Mouse (Mus musculus): ENCODE measurements around the gene Zc3h13. TPM values are rescaled to one million over a fixed set of nuclear protein-coding genes. Genes with fewer than 3 reads are reported as not detected.
A peak's percentile ranks its signal among the peaks of the same experiment; 100 is the strongest.

The Zc3h13 gene
- polyA plus RNA-seq (2017; shearing (Covaris generic)): 10 to 100 TPM; 15.5 to 26.0 (median 17.1) TPM

DNA sequence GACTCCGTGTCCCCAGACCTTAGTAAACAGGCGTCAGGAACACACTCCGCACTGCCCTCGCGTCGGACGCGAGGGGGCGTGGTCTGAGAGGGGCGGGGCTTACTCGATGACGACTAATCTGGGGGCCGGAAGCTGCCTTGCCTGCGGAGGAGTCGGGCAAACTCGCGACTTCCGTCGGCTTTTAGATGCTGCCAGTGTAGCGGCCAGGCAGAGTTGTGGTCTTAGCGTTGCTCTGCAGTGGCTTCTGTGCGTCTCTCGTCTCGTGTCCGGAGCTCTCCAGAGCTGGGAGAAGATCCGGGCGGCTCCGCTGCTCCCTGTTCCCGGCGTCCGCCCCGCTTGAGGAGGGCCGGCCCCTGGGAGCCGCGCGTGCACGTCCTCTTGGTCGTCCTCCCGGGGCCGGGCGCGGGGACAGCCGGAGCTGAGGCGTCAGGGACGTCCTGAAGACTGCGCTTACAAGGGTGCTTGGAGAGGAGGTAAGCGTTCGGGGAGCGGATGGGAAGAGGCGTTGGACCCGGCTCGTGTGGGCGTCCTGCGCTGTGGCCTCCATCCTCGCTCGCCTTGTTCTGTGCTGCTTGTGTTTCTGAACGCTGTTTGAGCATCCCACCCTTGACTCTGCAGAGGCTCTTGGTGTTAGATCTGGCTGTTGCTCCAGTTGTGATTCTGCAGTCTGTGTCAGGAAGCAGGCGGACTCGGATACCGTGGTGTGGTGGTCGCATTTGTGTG lies at the start of gene Zc3h13:
Gene Zc3h13, plus strand, starts transcription at position 181 of the 723 bp plus-strand sequence.
- ATAC-seq: peak; percentile 96

GRCm38 (mm10) chr14:75235552-75235951 lies 48.6 kb upstream of the Zc3h13 start:
- no peak for ATAC-seq

GRCm38 (mm10) chr14:75235955-75236635 lies 48.1 kb upstream of the Zc3h13 start:
- ATAC-seq: no peak

DNA sequence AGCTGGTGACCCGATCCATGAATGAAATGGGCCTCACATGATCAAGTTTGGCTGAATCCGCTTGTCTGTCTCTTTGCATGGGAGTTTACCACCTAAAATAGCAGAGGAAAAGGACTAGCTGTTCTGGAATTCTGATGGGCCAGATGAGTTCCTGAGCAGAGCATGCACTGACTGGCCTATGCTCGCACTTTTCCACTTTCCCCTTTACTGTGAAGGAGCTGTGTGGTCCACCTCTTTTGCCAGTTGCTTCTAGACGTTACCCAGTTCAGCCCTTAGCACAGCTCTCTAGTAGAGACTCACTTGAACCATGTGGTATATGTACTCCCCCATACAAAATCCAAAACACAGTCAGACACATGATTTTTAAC lies 47.6 kb upstream of the Zc3h13 start:
- no peak for ATAC-seq

DNA sequence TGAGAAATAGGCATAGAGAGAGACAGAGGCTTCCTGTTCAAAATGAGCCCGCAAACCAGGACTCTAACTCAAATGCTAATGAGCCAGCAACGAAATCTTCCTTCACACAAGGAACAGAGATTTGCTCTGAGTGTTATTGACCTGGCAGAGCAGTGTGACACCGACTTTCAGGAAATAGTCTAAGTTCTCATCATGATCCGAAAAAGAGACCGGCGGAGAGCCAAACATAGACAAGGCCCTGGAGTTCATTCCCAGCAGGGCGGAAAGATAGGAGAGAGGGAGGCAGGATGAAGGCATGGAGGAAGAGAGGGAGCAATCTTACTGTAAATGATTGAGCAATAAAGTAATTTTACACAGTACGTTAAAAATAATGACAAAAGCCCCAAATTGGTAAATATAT lies 47.1 kb upstream of the Zc3h13 start:
- ATAC-seq: no peak

DNA sequence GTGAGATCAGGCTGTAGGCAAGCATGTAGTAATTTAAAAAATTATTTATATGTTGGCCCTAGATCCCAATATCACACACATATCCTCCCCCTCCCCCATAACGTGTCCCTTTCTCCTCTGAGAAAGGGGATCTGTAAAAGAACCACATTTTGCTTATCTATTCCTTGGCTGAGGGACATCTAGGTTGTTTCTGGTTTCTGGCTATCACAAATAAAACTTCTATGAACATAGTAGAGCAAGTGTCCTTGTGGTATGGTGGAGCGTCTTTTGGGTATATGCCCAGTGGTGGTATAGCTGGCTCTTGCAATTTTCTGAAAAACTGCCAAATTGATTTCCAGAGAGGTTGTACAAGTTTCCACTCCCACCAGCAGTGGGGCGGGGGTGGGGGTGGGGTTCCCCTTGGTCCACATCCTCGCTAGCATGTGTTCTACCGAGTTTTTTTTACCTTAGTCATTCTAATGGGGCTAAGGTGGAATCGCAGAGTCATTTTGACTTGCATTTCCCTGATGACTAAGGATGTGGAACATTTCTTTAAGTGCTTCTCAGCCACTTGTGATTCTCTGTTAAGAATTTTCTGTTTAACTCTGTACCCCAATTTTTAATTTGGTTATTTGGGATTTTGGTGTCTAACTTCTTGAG lies 46.0 kb upstream of the Zc3h13 start:
- ATAC-seq: no peak

DNA sequence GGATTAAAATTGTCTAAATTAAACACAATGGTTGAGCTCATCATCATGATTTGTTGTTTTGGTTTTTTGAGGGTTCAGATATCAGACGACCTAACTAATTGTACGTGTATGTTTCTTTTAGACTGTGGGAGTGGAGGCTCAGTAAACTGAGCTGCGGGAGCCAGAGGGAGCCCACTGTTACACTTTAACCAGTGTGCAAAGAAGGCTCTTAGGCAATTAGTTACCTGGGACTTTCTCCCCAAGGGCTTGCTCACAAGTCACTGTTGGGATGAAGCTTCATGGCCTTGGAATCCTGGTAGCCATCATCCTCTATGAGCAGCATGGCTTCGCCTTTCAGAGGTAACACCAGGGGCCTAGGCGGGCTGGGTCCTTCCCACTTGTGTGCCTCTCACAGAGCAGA lies 42.1 kb upstream of the Zc3h13 start, which contains the start of gene Cpb2:
Gene Cpb2, plus strand, starts transcription at position 201 of the 400 bp plus-strand sequence.
- no peak for ATAC-seq

DNA sequence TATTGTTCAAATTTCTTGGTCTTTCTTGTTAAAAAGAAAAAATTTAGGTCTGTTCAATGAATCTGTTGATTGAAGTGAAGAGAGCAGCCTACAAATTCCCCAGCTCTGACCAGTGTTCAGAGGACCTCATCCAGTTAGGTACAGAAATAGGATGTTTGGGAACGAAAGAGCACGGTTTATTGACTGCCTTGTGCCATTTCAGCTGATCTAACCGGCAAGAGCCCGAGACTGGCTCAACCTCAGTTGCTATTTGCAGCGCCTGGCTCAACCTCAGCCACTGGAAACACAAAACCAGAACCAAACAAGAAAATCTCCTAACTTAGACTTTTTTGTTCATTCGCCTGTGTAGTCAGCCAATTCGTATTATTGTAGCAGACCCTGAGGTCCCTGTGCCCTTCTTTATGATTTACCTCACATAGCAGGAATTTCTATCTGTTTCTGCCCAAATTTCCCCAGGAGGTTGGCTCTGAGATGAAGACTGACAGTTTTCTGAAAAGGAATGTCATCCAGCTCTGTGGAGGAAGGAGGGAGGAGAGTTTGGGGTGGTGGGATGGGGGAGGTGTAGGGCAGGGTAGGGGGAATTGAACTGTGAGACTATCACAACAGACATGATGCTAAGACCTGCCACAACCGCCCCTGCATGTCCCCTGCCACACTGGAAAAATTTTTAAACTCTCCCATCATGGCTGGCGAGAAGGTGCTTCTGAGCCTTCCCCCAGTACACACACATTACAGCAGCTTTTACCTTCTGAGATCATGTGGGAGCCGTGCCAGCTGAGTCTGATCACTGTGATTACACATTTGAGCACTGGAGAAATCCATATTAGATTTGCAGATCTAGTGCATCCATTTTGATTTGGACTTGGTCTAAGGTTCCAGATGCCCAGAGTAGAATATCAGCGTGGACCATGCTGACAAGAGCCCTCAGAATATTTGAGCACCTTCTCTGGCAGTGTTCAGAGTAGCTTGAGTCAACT lies 37.9 kb upstream of the Zc3h13 start:
- ATAC-seq: no peak

DNA sequence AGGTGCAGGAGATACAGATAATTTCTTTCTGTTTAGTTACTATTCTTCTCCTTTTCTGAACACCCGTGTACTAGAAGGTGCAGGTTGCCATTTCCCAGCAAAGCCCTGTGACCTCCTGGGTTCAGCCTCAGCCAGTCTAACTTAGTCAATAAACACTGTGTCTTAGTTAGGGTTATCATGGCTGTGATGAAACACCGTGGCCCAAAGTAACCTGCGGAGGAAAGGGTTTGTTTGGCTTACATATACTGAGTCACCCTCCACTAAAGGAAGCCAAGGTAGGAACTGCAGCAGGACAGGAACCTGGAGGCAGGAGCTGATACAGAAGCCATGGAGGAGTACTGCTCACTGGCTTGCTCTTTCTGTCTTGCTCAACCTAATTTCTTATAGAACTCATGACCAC lies 33.7 kb upstream of the Zc3h13 start:
- ATAC-seq: no peak

DNA sequence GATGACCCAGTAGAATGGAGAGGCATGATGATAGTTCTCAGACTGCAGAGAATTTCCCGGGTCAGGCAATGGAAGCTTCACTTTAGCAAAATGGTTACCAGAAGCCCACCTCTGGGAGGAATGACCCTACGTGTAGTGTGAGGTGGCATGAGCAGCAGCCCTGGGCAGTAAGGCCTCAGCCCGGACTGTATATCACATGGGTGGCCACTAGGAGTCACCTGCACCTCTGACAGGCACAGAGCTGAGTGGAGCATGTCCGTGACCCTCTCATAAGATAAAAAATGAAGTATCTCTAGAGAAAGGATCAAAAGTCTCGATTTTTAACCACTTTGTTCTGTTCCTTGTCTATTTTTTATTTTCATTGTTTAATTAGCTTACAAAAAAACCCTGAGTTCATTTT lies 27.7 kb upstream of the Zc3h13 start:
- ATAC-seq: no peak

DNA sequence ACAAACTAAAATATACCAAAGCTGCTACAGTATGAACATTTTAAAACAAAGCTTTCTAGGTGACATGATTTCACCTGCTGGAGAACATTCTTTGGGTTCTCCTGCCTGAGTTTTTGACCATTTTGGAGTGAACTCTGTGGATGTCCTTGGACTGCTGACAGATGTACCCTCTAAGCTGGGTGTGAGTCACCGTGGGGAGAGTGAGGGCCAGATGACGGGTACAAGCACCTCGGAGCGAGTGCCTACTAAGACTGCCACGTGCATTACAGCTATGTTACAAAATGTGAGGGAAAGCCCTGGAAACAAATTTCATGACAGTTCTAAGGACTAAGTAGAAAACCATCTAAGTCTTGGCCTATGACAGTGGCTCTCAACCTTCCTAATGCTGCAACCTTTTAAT lies 14.6 kb upstream of the Zc3h13 start:
- ATAC-seq: no peak

GRCm38 (mm10) chr14:75279716-75280115 lies 4.5 kb upstream of the Zc3h13 start:
- ATAC-seq: no peak

GRCm38 (mm10) chr14:75280406-75280805 lies 3.8 kb upstream of the Zc3h13 start:
- no peak for ATAC-seq

GRCm38 (mm10) chr14:75283609-75284192 lies 472 bp upstream of the Zc3h13 start:
- ATAC-seq: no peak

- ATAC-seq: peak; percentile 84
Observed at GRCm38 (mm10) chr14:75301081-75301480, 16.9 kb downstream of the Zc3h13 start.

GRCm38 (mm10) chr14:75303807-75304206 lies 19.6 kb downstream of the Zc3h13 start:
- no peak for ATAC-seq

DNA sequence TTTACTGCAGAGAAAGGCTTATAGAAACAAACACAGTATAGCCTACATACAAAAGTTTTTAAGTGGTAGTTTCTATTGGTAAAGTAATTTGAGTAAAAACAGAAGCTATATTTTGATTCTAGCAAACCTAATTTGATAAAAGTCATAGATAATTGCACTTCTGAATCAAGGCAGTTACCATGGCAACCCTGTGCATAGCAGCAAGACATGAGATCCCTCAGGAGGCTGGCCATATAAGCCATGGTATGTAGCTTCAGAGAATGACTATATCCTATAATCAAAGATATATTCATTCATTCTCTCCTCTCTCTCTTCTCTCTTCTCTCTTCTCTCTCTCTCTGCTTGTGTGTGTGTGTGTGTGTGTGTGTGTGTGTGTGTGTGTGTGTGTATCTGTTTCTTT lies 23.7 kb downstream of the Zc3h13 start:
- ATAC-seq: no peak

GRCm38 (mm10) chr14:75309336-75309992 lies 25.3 kb downstream of the Zc3h13 start:
- ATAC-seq: no peak

DNA sequence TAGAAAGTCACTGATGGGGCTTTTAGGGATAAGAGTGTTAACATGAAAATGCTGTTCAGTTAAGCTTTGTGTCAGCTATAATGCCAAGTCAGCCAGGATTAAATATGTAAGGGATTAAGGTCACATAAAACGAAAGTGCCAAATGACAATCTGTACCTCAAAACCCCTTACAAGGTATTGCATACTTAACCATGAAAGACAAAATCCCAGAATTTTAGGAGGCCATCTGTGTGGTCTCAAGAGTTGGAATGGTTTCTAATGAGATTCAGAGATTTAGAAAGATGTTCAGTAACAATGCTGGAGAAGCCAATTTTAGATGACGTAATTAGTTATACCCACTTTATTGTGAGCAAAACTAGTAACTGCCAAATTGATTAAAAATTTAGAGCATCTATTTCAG lies 30.3 kb downstream of the Zc3h13 start:
- ATAC-seq: no peak

DNA sequence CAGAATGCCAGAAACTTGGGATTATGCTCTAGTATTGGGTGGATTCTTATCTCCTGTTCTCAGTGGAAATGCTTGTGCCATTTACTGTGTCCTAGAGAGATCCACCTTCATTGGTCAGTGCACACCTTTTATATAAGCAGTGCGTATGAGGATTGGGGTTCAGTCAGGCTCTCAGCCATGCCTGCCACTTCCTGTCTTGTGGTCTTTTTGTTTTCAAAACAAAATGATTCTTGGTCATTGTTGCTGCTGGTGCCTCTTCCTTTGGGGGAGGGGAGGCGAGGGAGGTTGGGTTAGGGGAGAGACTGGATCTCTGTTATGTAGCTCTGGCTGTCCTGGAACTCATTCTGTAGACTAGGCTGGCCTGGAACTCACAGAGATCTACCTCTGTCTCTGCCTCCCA lies 34.6 kb downstream of the Zc3h13 start:
- ATAC-seq: peak; percentile 85

GRCm38 (mm10) chr14:75320269-75320668 lies 36.1 kb downstream of the Zc3h13 start:
- no peak for ATAC-seq

GRCm38 (mm10) chr14:75323354-75323753 lies 39.2 kb downstream of the Zc3h13 start:
- ATAC-seq: no peak

Measured in inflammation-experienced regulatory T-cells, adult 6 months (primary cell).